Mouse (Mus musculus): ENCODE measurements around the gene Slc28a3.

Slc28a3 gene

DNA sequence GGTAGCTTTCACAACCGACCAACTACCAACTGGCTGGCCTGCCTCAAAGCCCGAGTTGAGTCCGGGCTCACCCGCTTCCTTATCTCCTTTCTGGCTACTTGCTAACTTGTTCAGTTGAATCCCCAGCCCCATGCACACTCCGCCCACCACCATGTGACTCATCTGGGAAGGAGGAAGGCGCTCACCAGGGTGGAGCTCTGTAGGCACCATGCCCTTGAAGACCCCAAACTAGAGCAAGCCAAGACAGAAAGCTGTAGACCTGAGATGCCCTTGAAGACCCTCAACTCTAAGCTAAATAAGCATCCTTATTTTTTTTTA, 72.8 kb downstream of the Slc28a3 start:
- ChIA-PET POLR2A (interaction anchor here in 3 of 4 experiments (0.6 to 1.0 kb wide), 5 partner anchors 62 to 365 kb away, joined by 3 to 12 read pairs (median 4); partner anchors contain the start of gene Hnrnpk (in 1 of the 3)), CTCF (interaction anchor here in 3 of 4 experiments (0.6 to 1.4 kb wide), 3 partner anchors 13 to 433 kb away, joined by 3 to 4 read pairs (median 3); no protein-coding TSS in a partner anchor)

DNA sequence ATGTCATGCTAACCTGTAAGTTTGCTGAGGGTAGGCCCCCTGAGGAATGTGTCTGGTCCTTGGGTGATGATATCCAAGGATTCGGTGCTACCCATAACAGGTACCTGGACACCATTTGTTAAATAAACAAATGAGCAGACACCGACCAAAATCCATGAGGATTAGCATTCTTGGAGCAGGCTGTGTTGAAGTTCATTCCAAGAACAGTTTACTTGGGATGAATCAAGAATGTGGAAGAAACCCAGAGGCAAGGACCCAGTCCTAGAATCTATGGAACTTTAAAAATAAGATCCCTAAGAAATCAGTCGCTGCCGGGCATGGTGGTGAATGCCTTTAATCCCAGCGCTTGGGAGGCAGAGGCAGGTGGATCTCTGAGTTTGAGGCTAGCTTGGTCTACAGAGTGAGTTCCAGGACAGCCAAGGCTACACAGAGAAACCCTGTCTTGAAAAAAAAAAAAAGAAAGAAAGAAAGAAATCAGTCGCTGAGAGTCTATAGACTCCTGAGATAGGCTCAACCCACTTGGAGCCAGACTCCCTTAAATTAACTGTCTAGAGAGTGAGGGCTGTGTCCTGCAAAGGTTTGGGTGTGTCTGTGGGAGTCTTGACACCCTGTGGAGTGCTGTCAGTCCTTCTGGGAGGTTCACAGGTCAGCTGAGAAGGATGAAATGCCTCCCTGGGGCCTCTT, 73.3 kb downstream of the Slc28a3 start:
- POLR2A ChIA-PET, result interaction anchor here in 3 of 4 experiments (0.6 to 1.0 kb wide), 4 partner anchors 62 to 364 kb away, joined by 3 to 12 read pairs (median 4); no protein-coding TSS in a partner anchor
- CTCF ChIA-PET, result interaction anchor here (0.6 to 1.6 kb wide), 5 partner anchors 12 to 432 kb away, joined by 3 to 4 read pairs (median 3); no protein-coding TSS in a partner anchor

DNA sequence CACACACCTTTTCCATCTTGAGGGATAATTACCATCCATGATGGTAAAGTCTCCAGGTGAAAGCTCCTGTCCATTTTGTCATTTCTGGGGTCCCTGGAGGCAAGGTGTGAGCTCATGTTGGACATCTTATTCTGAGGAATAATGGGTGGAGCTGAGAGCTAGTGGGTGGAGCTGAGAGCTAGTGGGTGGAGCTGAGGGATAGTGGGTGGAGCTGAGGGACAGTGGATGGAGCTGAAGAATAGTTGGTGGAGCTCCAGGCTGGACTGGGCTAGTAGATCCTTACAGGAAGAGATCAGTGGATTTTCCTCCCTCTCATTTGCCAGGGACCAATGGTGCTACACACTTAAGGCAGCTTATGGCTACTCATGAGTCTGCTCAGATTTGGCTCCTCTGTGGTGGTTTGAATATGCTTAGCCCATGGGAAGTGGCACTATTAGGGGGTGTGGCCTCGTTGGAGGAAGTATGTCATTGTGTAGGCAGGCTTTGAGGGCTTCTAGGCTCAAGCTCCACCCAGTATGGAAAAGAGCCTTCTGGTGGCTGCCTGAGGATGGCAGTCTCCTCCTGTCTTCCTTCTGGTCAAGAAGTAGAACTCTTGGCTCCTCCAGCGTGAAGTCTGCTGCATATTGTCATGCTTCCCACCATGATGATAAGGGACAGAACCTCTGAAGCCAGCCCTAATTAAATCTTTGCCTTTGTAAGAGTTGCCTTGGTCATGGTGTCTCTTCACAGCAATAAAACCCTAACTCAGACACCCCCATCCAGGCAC, 74.0 kb downstream of the Slc28a3 start:
- ChIA-PET POLR2A (interaction anchor here in 3 of 4 experiments (0.5 to 1.0 kb wide), 6 partner anchors 13 to 247 kb away, joined by 3 to 12 read pairs (median 4); no protein-coding TSS in a partner anchor), CTCF (interaction anchor here in 3 of 4 experiments (0.6 to 1.6 kb wide), 4 partner anchors 12 to 249 kb away, joined by 3 to 4 read pairs (median 3); no protein-coding TSS in a partner anchor)

DNA sequence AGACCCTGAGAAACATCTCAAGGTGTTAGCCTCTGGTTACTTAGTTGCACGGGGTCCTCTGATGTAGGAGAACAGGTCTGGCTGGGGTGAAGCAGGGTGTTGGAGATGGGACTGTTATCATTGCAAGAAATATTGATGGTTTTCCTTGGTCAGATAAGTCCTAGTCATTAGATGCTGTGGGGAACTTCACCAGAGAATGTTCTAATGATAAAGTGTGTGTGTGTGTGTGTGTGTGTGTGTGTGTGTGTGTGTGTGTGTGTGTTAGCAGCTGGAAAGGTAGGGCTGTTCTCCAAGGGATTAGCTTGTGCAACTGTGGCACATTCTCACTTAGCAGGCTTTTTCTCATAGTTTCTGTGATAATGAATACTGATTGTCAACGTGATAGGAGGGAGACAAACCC, 75.4 kb downstream of the Slc28a3 start:
- ChIA-PET POLR2A (interaction anchor here in 1 of 4 experiments (0.6 kb wide), 1 partner anchor 147 kb away, joined by 3 read pairs; no protein-coding TSS in a partner anchor), CTCF (interaction anchor here in 1 of 4 experiments (1.6 kb wide), 1 partner anchor 247 kb away, joined by 4 read pairs; no protein-coding TSS in a partner anchor)

DNA sequence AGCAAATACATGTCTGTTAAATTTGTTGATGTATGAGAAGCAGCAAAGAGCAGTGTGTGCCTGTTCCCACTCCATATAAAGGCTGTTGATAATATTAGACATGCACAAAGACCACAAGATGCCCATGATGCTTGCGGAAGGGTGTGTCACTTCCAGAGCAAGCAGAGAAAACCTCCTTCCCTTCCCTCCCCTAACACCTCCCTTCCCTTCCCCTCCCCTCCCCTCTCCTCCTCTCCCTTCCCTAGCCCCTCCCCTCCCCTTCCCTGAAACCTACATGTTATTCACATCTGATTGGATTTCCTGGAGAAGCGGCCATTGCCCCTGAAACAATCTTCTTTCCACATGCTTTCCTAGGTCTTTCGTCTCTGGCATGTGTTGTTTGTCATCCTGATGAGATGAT, 75.8 kb downstream of the Slc28a3 start:
- ChIA-PET POLR2A (no interaction called here), CTCF (interaction anchor here in 1 of 4 experiments (0.7 kb wide), 1 partner anchor 247 kb away, joined by 3 read pairs; no protein-coding TSS in a partner anchor)

GRCm38 (mm10) chr13:58534216-58534841, 76.3 kb downstream of the Slc28a3 start:
- CTCF ChIA-PET, result interaction anchor here in 1 of 4 experiments (0.7 kb wide), 1 partner anchor 246 kb away, joined by 3 read pairs; no protein-coding TSS in a partner anchor

GRCm38 (mm10) chr13:58524581-58524980, 86.1 kb downstream of the Slc28a3 start:
- ChIA-PET CTCF (interaction anchor here in 3 of 4 experiments (0.6 to 5.0 kb wide), 14 partner anchors 9 to 530 kb away, joined by 3 to 23 read pairs (median 3); no protein-coding TSS in a partner anchor), POLR2A (no interaction called here)

More at GRCm38 (mm10) chr13:58534216-58534841, 76.3 kb downstream of the Slc28a3 start:
- POLR2A ChIA-PET, result no interaction called here

- ChIA-PET POLR2A (interaction anchor here in 3 of 4 experiments (0.6 to 1.5 kb wide), 6 partner anchors 9 to 298 kb away, joined by 3 to 5 read pairs (median 3); no protein-coding TSS in a partner anchor), CTCF (interaction anchor here (0.7 to 5.0 kb wide), 12 partner anchors 9 to 212 kb away, joined by 3 to 23 read pairs (median 4); no protein-coding TSS in a partner anchor)
Measured at GRCm38 (mm10) chr13:58523761-58524117, 86.9 kb downstream of the Slc28a3 start.

DNA sequence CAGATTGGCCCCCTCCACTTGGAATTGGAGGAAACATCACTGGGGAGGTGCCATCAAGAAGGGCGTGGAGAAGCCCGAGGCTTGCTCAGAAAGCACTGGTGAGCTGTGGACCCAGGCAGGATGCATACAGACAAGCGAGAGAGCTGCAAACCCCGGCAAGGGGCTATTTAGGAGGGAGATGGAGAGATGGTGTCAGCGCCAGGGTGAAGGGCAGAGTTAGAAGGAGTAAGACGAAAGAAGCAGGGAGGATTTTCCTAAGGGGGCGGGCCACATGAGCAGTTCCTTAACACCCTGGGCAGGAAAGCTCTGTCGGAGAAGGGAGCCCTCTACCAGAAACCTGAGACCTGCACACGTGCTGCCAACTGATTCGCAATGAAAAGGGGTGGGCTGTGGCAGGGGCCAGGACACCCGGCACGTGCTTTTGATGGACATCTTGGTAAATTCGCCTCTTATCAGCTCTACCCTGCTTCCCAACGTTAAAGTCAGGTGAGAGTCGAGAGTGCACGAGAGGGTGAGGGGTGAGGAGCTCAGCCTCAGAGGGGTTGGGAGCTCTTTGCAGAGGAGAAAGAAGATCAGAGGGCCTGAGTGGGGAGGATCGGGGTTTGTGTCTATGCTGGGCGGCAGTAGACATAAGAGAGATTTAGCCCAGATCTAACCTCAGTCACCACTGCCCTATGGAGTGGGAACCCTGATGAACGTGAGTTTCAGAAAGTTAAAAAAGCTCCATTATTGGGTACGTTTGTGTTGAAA, 87.5 kb downstream of the Slc28a3 start:
- CTCF ChIA-PET, result interaction anchor here (0.7 to 5.0 kb wide), 9 partner anchors 9 to 47 kb away, joined by 3 to 23 read pairs (median 4); no protein-coding TSS in a partner anchor
- POLR2A ChIA-PET, result interaction anchor here in 3 of 4 experiments (0.6 to 1.5 kb wide), 5 partner anchors 9 to 268 kb away, joined by 3 to 5 read pairs (median 4); partner anchors contain the start of gene 2210016F16Rik (in 1 of the 3)

GRCm38 (mm10) chr13:58521331-58522030, 89.2 kb downstream of the Slc28a3 start:
- ChIA-PET POLR2A (interaction anchor here in 2 of 4 experiments (0.6 to 0.7 kb wide), 2 partner anchors 57 to 123 kb away, joined by 3 read pairs; no protein-coding TSS in a partner anchor), CTCF (interaction anchor here in 1 of 4 experiments (1.5 kb wide), 1 partner anchor 22 kb away, joined by 3 read pairs; no protein-coding TSS in a partner anchor)

DNA sequence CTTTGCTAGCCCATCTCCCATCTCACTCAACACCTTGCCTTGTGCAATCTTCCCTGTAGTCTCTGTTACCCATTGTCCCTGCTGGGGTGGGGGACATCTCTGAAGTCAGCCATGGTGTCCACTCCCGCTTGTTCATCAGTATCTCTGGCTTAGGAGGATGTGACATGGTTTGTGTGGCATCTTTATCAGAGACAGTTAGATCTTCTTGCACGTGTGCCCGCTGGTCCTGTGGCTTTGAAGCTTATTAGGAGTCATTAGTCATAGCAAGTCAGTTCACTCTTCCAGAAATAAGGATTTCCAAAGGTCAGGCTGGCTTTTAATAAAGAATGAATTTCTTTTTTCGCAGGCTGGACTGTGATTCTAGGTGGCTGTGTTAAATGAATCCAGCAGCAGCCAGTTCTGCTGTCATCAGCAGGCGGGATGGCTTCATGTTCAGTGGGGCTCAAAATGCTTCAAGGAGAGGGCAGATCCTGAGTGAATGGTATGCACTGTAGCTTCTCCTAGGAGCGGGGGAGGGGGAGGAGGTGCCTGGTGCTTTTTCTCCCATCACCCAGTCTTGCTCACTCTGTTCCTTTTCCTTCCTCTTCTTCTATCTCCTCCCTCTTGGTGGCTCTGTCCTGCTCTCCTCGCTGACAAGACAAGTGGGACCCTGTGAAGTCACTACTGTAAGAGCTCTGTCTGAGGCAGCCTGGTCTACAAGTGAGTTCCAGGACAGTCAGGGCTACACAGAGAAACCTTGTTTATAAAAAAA, 89.9 kb downstream of the Slc28a3 start:
- POLR2A ChIA-PET, result interaction anchor here in 2 of 4 experiments (0.6 to 1.0 kb wide), 4 partner anchors 68 to 469 kb away, joined by 3 read pairs; no protein-coding TSS in a partner anchor
- CTCF ChIA-PET, result interaction anchor here in 1 of 4 experiments (1.5 kb wide), 1 partner anchor 23 kb away, joined by 3 read pairs; no protein-coding TSS in a partner anchor

DNA sequence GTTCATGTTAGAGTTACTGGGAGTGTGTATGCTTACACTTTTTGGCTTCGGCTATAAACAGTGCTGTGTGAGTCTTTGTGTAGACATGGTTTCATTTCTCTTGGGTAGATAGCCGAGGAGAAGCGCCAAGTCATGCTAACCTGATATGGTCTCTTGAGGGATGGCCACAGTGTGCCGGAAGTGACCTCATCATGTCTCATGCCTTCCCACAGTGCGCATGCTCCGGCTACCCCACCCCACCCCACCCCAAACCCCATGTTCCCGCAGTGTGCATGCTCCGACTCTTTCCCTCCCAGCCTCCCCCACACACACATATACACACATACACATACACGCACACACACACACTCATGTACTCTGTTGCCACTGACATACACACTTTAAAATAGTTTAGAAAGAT, 90.6 kb downstream of the Slc28a3 start:
- ChIA-PET POLR2A (interaction anchor here in 1 of 4 experiments (0.6 to 1.6 kb wide), 3 partner anchors 45 to 470 kb away, joined by 3 to 4 read pairs (median 3); no protein-coding TSS in a partner anchor), CTCF (interaction anchor here in 2 of 4 experiments (0.6 to 1.5 kb wide), 2 partner anchors 23 to 121 kb away, joined by 3 read pairs; no protein-coding TSS in a partner anchor)

- ChIA-PET POLR2A (interaction anchor here in 1 of 4 experiments (1.0 to 1.2 kb wide), 2 partner anchors 96 to 114 kb away, joined by 3 read pairs; partner anchors contain the start of gene Rmi1), CTCF (interaction anchor here in 3 of 4 experiments (0.6 to 1.2 kb wide), 6 partner anchors 10 to 229 kb away, joined by 3 to 4 read pairs (median 3); no protein-coding TSS in a partner anchor)
Measured at GRCm38 (mm10) chr13:58516277-58516676, 94.4 kb downstream of the Slc28a3 start.

DNA sequence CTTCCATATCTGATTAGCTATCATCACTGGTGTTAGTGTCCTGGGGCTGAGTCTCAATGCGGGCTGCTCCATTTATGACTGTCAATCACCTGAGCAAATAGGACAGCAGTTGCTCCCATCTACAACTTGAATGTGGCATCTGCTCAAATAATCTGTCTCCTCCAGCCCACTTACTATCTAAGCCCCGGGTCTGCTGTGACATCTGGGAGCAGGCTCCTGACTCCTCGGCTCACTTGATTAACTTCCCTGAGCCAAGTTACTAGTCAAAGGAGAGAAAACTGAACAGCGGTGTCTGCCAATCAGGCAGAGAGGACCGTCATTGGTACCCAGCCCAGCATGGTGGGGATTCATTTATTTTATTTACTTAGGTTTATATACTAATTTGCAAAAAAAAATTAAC, 95.0 kb downstream of the Slc28a3 start:
- POLR2A ChIA-PET, result interaction anchor here in 1 of 4 experiments (1.0 kb wide), 1 partner anchor 28 kb away, joined by 3 read pairs; no protein-coding TSS in a partner anchor
- CTCF ChIA-PET, result interaction anchor here in 2 of 4 experiments (0.7 to 1.2 kb wide), 4 partner anchors 9 to 228 kb away, joined by 3 read pairs; no protein-coding TSS in a partner anchor

- CTCF ChIA-PET, result interaction anchor here (0.5 to 2.4 kb wide), 11 partner anchors 9 to 514 kb away, joined by 3 to 9 read pairs (median 4); no protein-coding TSS in a partner anchor
- POLR2A ChIA-PET, result interaction anchor here in 1 of 4 experiments (1.0 to 1.1 kb wide), 3 partner anchors 9 to 90 kb away, joined by 3 read pairs; no protein-coding TSS in a partner anchor
Measured at GRCm38 (mm10) chr13:58514147-58514727, 96.4 kb downstream of the Slc28a3 start.

Measured in embryonic stem cell, embryonic (primary cell).